Mouse (Mus musculus): ENCODE results near the gene Mmd2. TPM values are rescaled to one million over a fixed set of nuclear protein-coding genes. Genes with fewer than 3 reads are reported as not detected.

Gene Mmd2
- total and polyA plus RNA-seq, 3 experiments = not detected

DNA sequence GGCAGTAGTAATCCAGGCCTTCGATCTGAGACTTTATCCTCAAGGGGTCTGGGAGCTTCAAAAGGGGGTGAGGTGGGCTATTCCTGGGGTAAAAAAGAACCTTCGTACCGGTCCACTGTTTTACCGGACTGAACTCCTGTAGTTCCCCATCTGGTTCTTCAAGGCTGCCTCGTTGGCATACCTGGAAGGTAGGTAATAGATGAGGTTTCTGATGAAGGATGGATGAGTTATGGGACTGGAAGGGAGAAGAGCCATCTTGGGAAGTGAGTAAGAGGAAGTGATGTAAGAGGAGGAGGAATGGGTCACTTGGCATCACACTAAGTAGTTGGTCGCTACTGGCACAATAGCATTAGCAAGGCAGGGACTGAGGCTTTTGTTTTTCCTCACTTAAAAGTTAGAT lies 21.6 kb upstream of the Mmd2 start (continued):
- no peak for TF ChIP-seq MAX (IDR thresholded peaks at IDR 0.05; ENCODE audit: low read length)
- peak; percentile 25; the same call in 1 of the 2 replicates for TF ChIP-seq TCF12 (IDR thresholded peaks at IDR 0.05; ENCODE audit: low read depth, low read length)
- TF ChIP-seq E2F4 (IDR thresholded peaks at IDR 0.05; ENCODE audit: insufficient replicate concordance, low read depth, low read length) = no peak
- no peak for TF ChIP-seq ETS1 (conservative IDR thresholded peaks at IDR 0.05; ENCODE audit: low read depth, low read length)
- no peak for TF ChIP-seq MAFK (IDR thresholded peaks at IDR 0.05; ENCODE audit: insufficient replicate concordance, low read length)
- peak; percentile 70; the same call in 1 of the 2 replicates for TF ChIP-seq SIN3A (IDR thresholded peaks at IDR 0.05; ENCODE audit: low read length)
- 0 out of 2 replicates have a peak, but pooled peaks have one; percentile 52 for TF ChIP-seq TBP (conservative IDR thresholded peaks at IDR 0.05; ENCODE audit: low read depth, low read length)
- TF ChIP-seq USF2 (conservative IDR thresholded peaks at IDR 0.05; ENCODE audit: low read depth, low read length) = no peak
- no peak for TF ChIP-seq ZMIZ1 (IDR thresholded peaks at IDR 0.05; ENCODE audit: low read depth, low read length)
- no peak for TF ChIP-seq NRF1 (IDR thresholded peaks at IDR 0.05; ENCODE audit: low read depth, low read length)
- no peak for TF ChIP-seq JUND (conservative IDR thresholded peaks at IDR 0.05; ENCODE audit: low read depth, low read length)
- no peak for TF ChIP-seq RCOR1 (conservative IDR thresholded peaks at IDR 0.05; ENCODE audit: low read depth, low read length)

DNA sequence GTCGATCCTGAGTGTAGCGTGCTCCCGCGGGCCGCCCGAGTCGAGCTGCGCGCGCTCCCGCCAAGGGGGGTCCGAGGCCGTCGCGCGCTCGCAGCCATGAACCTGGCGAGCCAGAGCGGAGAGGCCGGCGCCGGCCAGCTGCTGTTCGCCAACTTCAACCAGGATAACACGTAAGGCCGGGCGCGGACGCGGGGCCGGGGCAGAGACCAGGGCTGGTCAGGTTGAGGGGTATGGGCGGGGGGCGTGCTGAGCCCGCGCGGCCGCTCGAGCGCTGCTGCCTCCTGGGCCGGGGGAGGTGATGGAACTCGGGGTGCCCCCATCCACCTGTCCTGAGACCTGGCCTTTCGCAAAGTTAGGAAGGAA lies 21.0 kb upstream of the Mmd2 start:
- H3K27me3 ChIP-seq (replicated peaks) = peaks cover 11% of the 10 kb centered on the region
- dilution Hi-C loops (cut with MboI; ENCODE audit: extremely low pct_ligation_motif_present, extremely low pct_unique_long_range_greater_than_20kb, low sequenced_read_pairs) (no loop called here), in situ Hi-C loops (cut with MboI; ENCODE audit: low pct_ligation_motif_present, low pct_unique_long_range_greater_than_20kb, low sequenced_read_pairs) (loop anchor here (10.0 kb wide), 1 partner anchor 145 kb away; no protein-coding TSS in a partner anchor)

More for the DNA sequence above, 21.0 kb upstream of the Mmd2 start:
- H3K9ac ChIP-seq (ENCODE audit: insufficient read depth, low read depth) = peak overlapping the region; percentile 82
- H3K27ac ChIP-seq (ENCODE audit: insufficient read depth, low read depth) = peak overlapping the region; percentile 48
- DNase-seq (ENCODE audit: extremely low read depth) = no peak
- H3K9me3 ChIP-seq (replicated peaks; ENCODE audit: low read length) = no peaks in the 10 kb centered on the region
- peaks cover 17 to 32% of the 10 kb centered on the region in 2 experiments for H3K36me3 ChIP-seq (replicated peaks in 1 of 2; ENCODE audit: control insufficient read depth in 1 of 2, insufficient read depth in 1 of 2, low read length in 1 of 2)
- H3K79me2 ChIP-seq (replicated peaks; ENCODE audit: control insufficient read depth, extremely low read depth, insufficient read depth, poor library complexity, severe bottlenecking) = peaks cover 33% of the 10 kb centered on the region
- TF ChIP-seq MAX (IDR thresholded peaks at IDR 0.05; ENCODE audit: low read length) (no peak), KAT2A (IDR thresholded peaks at IDR 0.05; ENCODE audit: insufficient replicate concordance, low read length) (no peak), SMC3 (IDR thresholded peaks at IDR 0.05; ENCODE audit: low read depth, low read length) (no peak), ZC3H11A (IDR thresholded peaks at IDR 0.05; ENCODE audit: low read depth, low read length) (no peak), ELF1 (IDR thresholded peaks at IDR 0.05; ENCODE audit: low read depth, low read length) (no peak), ZMIZ1 (IDR thresholded peaks at IDR 0.05; ENCODE audit: low read depth, low read length) (no peak), USF2 (conservative IDR thresholded peaks at IDR 0.05; ENCODE audit: low read depth, low read length) (no peak), TBP (conservative IDR thresholded peaks at IDR 0.05; ENCODE audit: low read depth, low read length) (no peak), SIN3A (IDR thresholded peaks at IDR 0.05; ENCODE audit: low read length) (no peak), ETS1 (conservative IDR thresholded peaks at IDR 0.05; ENCODE audit: low read depth, low read length) (no peak), NRF1 (IDR thresholded peaks at IDR 0.05; ENCODE audit: low read depth, low read length) (no peak), E2F4 (IDR thresholded peaks at IDR 0.05; ENCODE audit: insufficient replicate concordance, low read depth, low read length) (no peak), RAD21 (IDR thresholded peaks at IDR 0.05; ENCODE audit: low read depth, low read length) (no peak), MAFK (IDR thresholded peaks at IDR 0.05; ENCODE audit: insufficient replicate concordance, low read length) (no peak), POLR2AphosphoS2 (IDR thresholded peaks at IDR 0.05; ENCODE audit: low read depth, low read length) (no peak), JUND (conservative IDR thresholded peaks at IDR 0.05; ENCODE audit: low read depth, low read length) (no peak), USF1 (IDR thresholded peaks at IDR 0.05; ENCODE audit: low read depth, low read length) (no peak), JUN (IDR thresholded peaks at IDR 0.05; ENCODE audit: insufficient read depth, low read depth, low read length) (no peak), ZKSCAN1 (IDR thresholded peaks at IDR 0.05; ENCODE audit: borderline replicate concordance, low read depth, low read length) (no peak)
- H3K4me1 ChIP-seq (ENCODE audit: control insufficient read depth in 1 of 2, insufficient read depth in 2 of 2) = peaks cover 2 to 23% of the 10 kb centered on the region in 2 experiments; a peak in 3 of 4 replicates
- H3K4me3 ChIP-seq (replicated peaks in 1 of 3; ENCODE audit: low read depth in 2 of 3, low read length in 2 of 3, poor library complexity in 1 of 3) = peak overlapping the region; percentile 68 to 100 (median 93)
- no peak overlapping the region for H3K4me2 ChIP-seq (ENCODE audit: insufficient read depth, low read depth, poor library complexity, severe bottlenecking)
